Mouse (Mus musculus) brain, embryonic 14.5 days (tissue): ENCODE measurements at regions not wholly inside any gene's neighbourhood (a gene's known extent, or its start where the extent isn't known, plus 50 kb on each side); places are given as distances from the start of the nearest gene placed in this dataset.

Source experiments
- DNase-seq: peaks from one replicate; pipeline ENCODE4 v3.0.0-alpha.2; 2011; ENCODE audit warnings: low read depth
- CTCF ChIP-seq: fragments of 200-500 bp; IDR thresholded peaks from 2 replicates; pipeline ENCODE4 v1.5.1; 2012; ENCODE audit warnings: inconsistent platforms, mild to moderate bottlenecking, moderate library complexity, borderline replicate concordance; ENCODE audit not compliant: insufficient read depth, insufficient read length; ENCODE audit errors: extremely low read depth
- POLR2A ChIP-seq: fragments of 200-500 bp; IDR thresholded peaks from 2 replicates; pipeline ENCODE4 v1.6.1; 2012; ENCODE audit warnings: mild to moderate bottlenecking, inconsistent platforms, borderline replicate concordance; ENCODE audit not compliant: poor library complexity, insufficient read depth, insufficient read length, severe bottlenecking; ENCODE audit errors: extremely low read depth

DNA sequence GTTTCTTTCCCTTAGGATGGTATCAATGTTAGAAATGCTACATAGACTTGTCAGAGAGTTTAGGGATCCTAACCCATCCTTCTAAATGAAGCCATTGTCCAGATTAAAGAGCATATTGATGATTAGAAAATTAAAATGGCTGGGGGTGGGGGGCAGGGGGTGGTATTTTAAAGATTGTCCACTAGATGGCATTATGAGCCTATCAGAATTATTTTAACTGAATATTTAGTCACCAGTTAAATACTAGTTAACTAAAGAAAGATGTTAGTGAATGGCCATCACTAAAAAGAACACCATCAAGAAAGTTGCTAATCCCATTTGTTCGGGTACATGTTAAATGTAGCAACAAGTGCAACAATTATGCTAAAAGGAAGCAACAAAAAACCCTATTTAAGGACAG is 1909.6 kb upstream of the 5930422O12Rik start:
- no peak for TF ChIP-seq CTCF
- TF ChIP-seq POLR2A: no peak
- DNase-seq: peak; percentile 11

GRCm38 (mm10) chr8:31520991-31521448 is 1907.5 kb upstream of the 5930422O12Rik start:
- DNase-seq: no peak
- TF ChIP-seq POLR2A (no peak), CTCF (no peak)

- peak; percentile 7 for DNase-seq
- TF ChIP-seq POLR2A (no peak), CTCF (no peak)
Measured at GRCm38 (mm10) chr8:31525071-31525470, 1903.4 kb upstream of the 5930422O12Rik start.

- DNase-seq: no peak
- no peak for TF ChIP-seq POLR2A
- TF ChIP-seq CTCF: no peak
Measured at GRCm38 (mm10) chr8:31539251-31539650, 1889.3 kb upstream of the 5930422O12Rik start.

- TF ChIP-seq CTCF: no peak
- TF ChIP-seq POLR2A: no peak
- no peak for DNase-seq
Measured at GRCm38 (mm10) chr8:31541646-31542045, 1886.9 kb upstream of the 5930422O12Rik start.

- TF ChIP-seq CTCF (no peak), POLR2A (no peak)
- DNase-seq: no peak
Measured at GRCm38 (mm10) chr8:31574136-31574535, 1854.4 kb upstream of the 5930422O12Rik start.

GRCm38 (mm10) chr8:31576129-31576528 is 1852.4 kb upstream of the 5930422O12Rik start:
- no peak for DNase-seq
- TF ChIP-seq POLR2A (no peak), CTCF (no peak)

DNA sequence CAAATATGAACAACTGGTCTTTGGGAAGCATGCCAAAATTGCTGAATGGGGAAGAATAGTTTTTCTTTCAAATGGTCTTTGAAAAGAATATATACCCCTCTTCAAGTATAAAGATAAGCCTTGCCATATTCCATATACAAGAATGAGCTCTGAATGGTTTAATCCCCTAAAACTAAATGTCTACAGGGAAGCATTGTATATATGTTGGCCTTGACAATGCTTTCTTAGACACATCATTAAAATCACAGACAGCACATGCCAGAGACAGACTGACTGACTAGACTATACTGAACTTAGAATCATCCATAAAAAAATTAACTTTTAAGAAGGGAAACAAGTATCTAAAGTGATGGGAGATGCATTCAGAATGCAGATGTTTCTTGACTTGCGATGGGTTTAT is 1843.8 kb upstream of the 5930422O12Rik start:
- TF ChIP-seq CTCF (no peak), POLR2A (no peak)
- DNase-seq: no peak

DNA sequence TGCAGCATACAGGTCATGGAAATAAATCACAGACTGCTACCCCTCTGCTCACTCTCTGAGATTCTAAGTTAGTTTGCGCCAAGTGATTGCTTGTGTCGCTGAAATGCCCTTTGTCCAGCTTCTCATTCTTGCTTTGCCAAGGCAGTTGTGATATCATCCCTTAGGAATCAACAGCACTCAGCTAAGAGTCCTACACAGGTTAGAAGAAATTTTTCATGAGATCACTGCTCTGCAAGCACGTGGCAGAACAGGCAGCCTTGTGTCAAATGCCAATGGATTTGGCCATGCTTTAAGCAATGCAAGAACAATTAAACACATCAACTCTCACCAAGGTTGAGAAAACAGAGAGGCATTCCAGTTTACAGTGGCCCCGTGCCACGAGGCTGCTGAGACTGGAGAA is 1829.0 kb upstream of the 5930422O12Rik start:
- TF ChIP-seq POLR2A (no peak), CTCF (no peak)
- DNase-seq: peak; percentile 13

DNA sequence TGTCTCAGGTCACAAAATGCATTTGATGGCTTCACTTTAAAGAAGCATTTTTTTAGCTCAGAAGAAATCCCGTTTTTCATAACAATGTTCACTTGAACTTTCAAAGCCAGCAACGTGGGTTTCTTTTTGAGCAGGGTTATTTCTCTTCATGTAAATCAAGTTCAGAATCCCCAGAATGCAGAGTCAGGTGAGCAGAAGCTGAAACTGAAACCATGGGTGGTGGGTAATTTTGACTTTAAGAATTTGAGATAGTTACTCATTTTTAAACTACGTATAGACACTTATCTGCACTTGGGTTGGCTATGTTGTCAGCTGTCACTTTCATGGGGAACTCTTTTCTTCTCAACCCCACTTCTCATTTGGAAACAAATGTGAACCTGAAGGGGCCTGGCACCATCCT is 1827.5 kb upstream of the 5930422O12Rik start:
- no peak for DNase-seq
- no peak for TF ChIP-seq POLR2A
- TF ChIP-seq CTCF: no peak

DNA sequence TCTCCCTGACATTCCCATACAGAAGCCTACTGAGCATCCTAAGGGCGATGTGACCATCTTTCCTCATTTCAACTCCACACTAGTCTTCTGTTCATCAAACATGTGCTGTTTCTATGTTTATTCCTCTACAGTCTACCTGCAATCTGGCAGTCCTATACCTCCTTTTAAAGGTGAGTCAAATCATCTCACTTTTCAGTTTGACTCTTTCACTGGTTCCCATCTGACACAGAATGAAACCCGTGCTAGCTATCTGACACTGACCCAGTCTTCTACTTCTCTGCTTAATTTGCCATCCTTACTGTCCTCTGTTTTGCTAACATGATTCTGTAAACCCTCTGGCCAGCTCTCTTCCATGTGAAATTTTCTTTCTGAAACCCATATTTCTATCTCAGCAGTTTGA is 1812.0 kb upstream of the 5930422O12Rik start:
- TF ChIP-seq POLR2A (no peak), CTCF (no peak)
- no peak for DNase-seq

DNA sequence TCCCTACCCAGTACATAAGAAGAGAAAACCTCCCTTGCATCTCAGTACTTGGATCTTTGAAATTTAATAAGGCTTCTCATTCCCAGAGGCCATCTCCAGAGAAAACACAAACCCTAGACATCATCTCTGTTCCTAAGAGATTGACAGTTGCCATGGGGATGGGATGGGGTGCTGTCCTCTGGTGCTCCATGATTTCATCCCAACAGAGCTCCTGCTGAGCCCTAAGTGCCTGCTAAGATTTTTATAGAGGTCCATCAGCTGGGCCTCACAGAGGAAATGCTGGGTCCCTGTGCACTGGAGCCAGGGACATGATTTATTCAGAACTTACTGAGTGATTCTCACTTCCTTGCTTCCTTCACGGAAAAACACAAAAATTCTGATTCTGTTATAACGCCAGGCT is 1800.8 kb upstream of the 5930422O12Rik start:
- peak; percentile 19 for DNase-seq
- no peak for TF ChIP-seq CTCF
- no peak for TF ChIP-seq POLR2A
